9 mouse cellular contexts compared by ENCODE assay signal in the genomic region with DNA sequence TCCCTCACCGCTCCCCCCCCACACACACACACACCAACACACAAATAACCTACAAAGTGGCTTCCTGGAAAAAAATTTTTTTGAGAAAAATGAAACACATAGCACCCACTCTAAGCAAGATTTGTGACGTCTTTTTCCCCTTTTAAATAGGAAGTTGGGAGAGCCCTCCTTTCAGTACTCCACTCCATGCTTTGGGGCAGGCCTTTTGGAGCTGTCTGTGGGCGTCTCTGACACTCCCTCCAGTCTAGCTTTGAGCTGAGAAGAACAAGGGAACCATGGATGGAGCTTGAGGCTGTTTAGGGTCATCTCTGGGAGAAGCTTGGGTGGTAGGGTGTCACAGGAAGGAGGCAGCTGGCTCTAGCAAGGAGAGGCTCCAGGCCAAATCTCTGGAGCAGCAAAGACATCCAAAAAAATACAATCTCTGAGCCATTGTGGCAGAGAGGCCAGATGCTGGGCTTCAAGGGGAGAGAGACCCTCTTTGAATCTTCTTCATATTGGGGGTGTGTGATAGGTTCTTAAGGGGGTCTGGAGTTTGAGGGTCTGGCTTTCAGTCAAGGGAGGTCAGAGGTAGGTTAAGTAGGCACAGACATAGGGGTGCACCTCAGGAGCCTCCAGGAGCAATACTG. TPM values are rescaled to one million over a fixed set of nuclear protein-coding genes. Genes with fewer than 3 reads are reported as not detected.
A peak's percentile ranks its signal among the peaks of the same experiment; 100 is the strongest.
DNase-seq lines count a peak whose midpoint lies in the region; ATAC-seq lines count a peak whose summit lies in the region.
"Had no signal": no experiment of that assay in that cellular context is flagged by ENCODE, and none has a peak within 500 bp of the region (broad histone marks: within the 10 kb centered on the region; RNA-seq: fewer than 3 reads in every experiment).

No protein-coding gene starts in this region.

- peak overlapping the region; percentile 29 for H3K4me3 ChIP-seq in embryonic facial prominence, embryonic 11.5 days (ENCODE audit: low read depth, low read length)
- peak overlapping the region; percentile 91 for H3K4me3 ChIP-seq in hindbrain, embryonic 16.5 days (ENCODE audit: low read length)
- H3K4me3 ChIP-seq in kidney, embryonic 16.5 days (ENCODE audit: low read length): no peak overlapping the region

- intact Hi-C loops in left cerebral cortex, postnatal 25 days (cut with DNase I): no loop called here

- peaks cover 7% of the 10 kb centered on the region for H3K4me1 ChIP-seq in embryonic facial prominence, embryonic 11.5 days (ENCODE audit: control insufficient read depth, insufficient read depth, low read length)
- peaks cover 28% of the 10 kb centered on the region for H3K4me1 ChIP-seq in hindbrain, embryonic 16.5 days (ENCODE audit: control insufficient read depth, insufficient read depth, low read depth, low read length)
- H3K4me1 ChIP-seq in kidney, embryonic 16.5 days (ENCODE audit: insufficient read depth, low read length): peaks cover 14% of the 10 kb centered on the region

- H3K4me2 ChIP-seq in embryonic facial prominence, embryonic 11.5 days (ENCODE audit: low read depth, low read length): no peak overlapping the region
- H3K4me2 ChIP-seq in hindbrain, embryonic 16.5 days (ENCODE audit: low read length): peak overlapping the region; percentile 89
- H3K4me2 ChIP-seq in kidney, embryonic 16.5 days (replicated peaks; ENCODE audit: low read depth, low read length): no peak overlapping the region

- ATAC-seq in embryonic facial prominence, embryonic 11.5 days (replicated peaks; ENCODE audit: insufficient number of reproducible peaks, low FRiP score, low TSS enrichment, low read depth): no peak
- no peak for ATAC-seq in hindbrain, embryonic 16.5 days
- no peak for ATAC-seq in kidney, embryonic 16.5 days (ENCODE audit: low FRiP score, low TSS enrichment)

- DNase-seq in left cerebral cortex, postnatal 25 days (ENCODE audit: low spot score in 2 of 2): peak; percentile 60 to 87
- no peak for DNase-seq in left cerebral cortex, adult 18-20 months (ENCODE audit: low spot score in 2 of 2)
- no peak for DNase-seq in embryonic facial prominence, embryonic 11.5 days (ENCODE audit: low spot score)
- DNase-seq in retina, postnatal 1 day: peak; percentile 34
- DNase-seq in heart, adult 11 months: no peak
- DNase-seq in thymus, postnatal 4 days: no peak
- DNase-seq: kidney, adult 9 months had no signal

- no peak overlapping the region for H3K27ac ChIP-seq in embryonic facial prominence, embryonic 11.5 days (replicated peaks; ENCODE audit: low read depth, low read length)
- peak overlapping the region; percentile 97 for H3K27ac ChIP-seq in hindbrain, embryonic 16.5 days (ENCODE audit: low read depth, low read length)
- no peak overlapping the region for H3K27ac ChIP-seq in kidney, embryonic 16.5 days (ENCODE audit: low read length)

- peak overlapping the region; percentile 43 for H3K9ac ChIP-seq in embryonic facial prominence, embryonic 11.5 days (replicated peaks; ENCODE audit: low read length)
- peak overlapping the region; percentile 98 for H3K9ac ChIP-seq in hindbrain, embryonic 16.5 days (ENCODE audit: low read depth, low read length)
- H3K9ac ChIP-seq in kidney, embryonic 16.5 days (replicated peaks; ENCODE audit: low read length): no peak overlapping the region

- WGBS in embryonic facial prominence, embryonic 11.5 days: 2% methylated on average over 3 of the region's 3 CpGs
- WGBS in hindbrain, embryonic 16.5 days: 4% methylated on average over 3 of the region's 3 CpGs
- WGBS in kidney, embryonic 16.5 days: 0% methylated on average over 3 of the region's 3 CpGs

- no peaks in the 10 kb centered on the region for H3K9me3 ChIP-seq in embryonic facial prominence, embryonic 11.5 days (replicated peaks; ENCODE audit: control insufficient read depth, low read length)
- H3K9me3 ChIP-seq in hindbrain, embryonic 16.5 days (ENCODE audit: control insufficient read depth, low read length): no peaks in the 10 kb centered on the region
- no peaks in the 10 kb centered on the region for H3K9me3 ChIP-seq in kidney, embryonic 16.5 days (ENCODE audit: low read length)

- H3K36me3 ChIP-seq in embryonic facial prominence, embryonic 11.5 days (replicated peaks; ENCODE audit: control insufficient read depth, insufficient read depth, low read depth, low read length): no peaks in the 10 kb centered on the region
- no peaks in the 10 kb centered on the region for H3K36me3 ChIP-seq in hindbrain, embryonic 16.5 days (ENCODE audit: control insufficient read depth, insufficient read depth, low read length)
- H3K36me3 ChIP-seq in kidney, embryonic 16.5 days (ENCODE audit: insufficient read depth, low read length): no peaks in the 10 kb centered on the region

- peaks cover 95% of the 10 kb centered on the region for H3K27me3 ChIP-seq in embryonic facial prominence, embryonic 11.5 days (ENCODE audit: control insufficient read depth, insufficient read depth, low read length)
- peaks cover 5% of the 10 kb centered on the region; the same call in 1 of the 2 replicates for H3K27me3 ChIP-seq in hindbrain, embryonic 16.5 days (replicated peaks; ENCODE audit: control insufficient read depth, insufficient read depth, low read length)
- H3K27me3 ChIP-seq in kidney, embryonic 16.5 days (ENCODE audit: insufficient read depth, low read length): peaks cover 99% of the 10 kb centered on the region

RNA-seq across cellular contexts. Expression of a gene that starts 34.6 kb away (rescaled TPM):
- 10 to 100 TPM; 75.5 to 87.3 TPM for total RNA-seq in left cerebral cortex, postnatal 25 days (2021)
- total RNA-seq in left cerebral cortex, adult 18-20 months (2021): 100 to 1,000 TPM in 1 of 2 experiments, 10 to 100 TPM in 1; 92.3 to 115 TPM
- 19.7 and 21.3 TPM in 2 replicates for polyA plus RNA-seq in embryonic facial prominence, embryonic 11.5 days (2014; fragmentation: Nextera tagmentation; extraction: Ambion mirVana)
- 24.2 and 26.4 TPM in 2 replicates for polyA plus RNA-seq in hindbrain, embryonic 16.5 days (2015; fragmentation: Nextera tagmentation; extraction: Ambion mirVana)
- polyA plus RNA-seq in kidney, embryonic 16.5 days (2015; fragmentation: Nextera tagmentation; extraction: Ambion mirVana): 37.1 and 37.7 TPM in 2 replicates

Comparison
In these comparisons a context has a peak if more than half of its experiments do, and no peak if none do; other contexts are left out.
1. DNase-seq: peak in left cerebral cortex, postnatal 25 days (2 of 2) and retina, postnatal 1 day (single experiment); none in left cerebral cortex, adult 18-20 months (0 of 2), embryonic facial prominence, embryonic 11.5 days (single experiment), heart, adult 11 months (single experiment) and thymus, postnatal 4 days (single experiment).